Mouse (Mus musculus): Measurements from ENCODE around the gene Slc46a2.

Gene Slc46a2

GRCm38 (mm10) chr4:59859693-59860425 is 55.0 kb downstream of the Slc46a2 start:
- in situ Hi-C loops (cut with MboI, MseI) = loop anchor here (5.0 kb wide), 1 partner anchor 253 kb away; no protein-coding TSS in a partner anchor

Measured in T-helper 1 cell (primary cell).